Mouse (Mus musculus): ENCODE measurements at regions not wholly inside any gene's neighbourhood (a gene's known extent, or its start where the extent isn't known, plus 50 kb on each side); places are given as distances from the start of the nearest gene placed in this dataset.

DNA sequence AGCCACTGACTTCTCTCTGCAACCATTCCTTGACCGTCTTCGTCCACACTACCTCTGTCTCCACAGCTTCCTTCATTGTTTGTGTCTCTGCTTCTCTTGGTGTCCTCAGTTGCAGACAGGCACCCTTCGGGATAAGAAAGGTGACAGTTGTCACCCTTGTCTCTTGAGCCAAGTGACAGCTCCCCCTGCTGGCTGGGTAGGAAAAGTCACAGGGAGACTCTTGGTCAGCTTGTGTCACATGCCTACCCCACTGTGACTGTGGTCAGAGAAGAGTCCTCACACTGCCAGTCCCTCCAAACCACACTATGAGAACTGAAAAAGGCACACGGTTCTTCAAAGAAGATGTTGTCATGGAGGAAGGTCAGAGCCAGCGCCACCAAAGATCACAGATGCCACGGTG, 109.6 kb downstream of the 1810010D01Rik start:
- peak; percentile 76 for TF ChIP-seq CTCF (IDR thresholded peaks at IDR 0.05; ENCODE audit: low read depth, low read length)
- TF ChIP-seq POLR2A (IDR thresholded peaks at IDR 0.05; ENCODE audit: extremely low read depth, insufficient read depth, low read length) = no peak

Data from liver, adult 2 months (tissue).